Mouse (Mus musculus): Measurements from ENCODE around the gene Kpnb1. TPM values are rescaled to one million over a fixed set of nuclear protein-coding genes. Genes with fewer than 3 reads are reported as not detected.

The Kpnb1 gene
- polyA plus RNA-seq, 1 experiment from 2014 or later: 43.8 TPM

DNA sequence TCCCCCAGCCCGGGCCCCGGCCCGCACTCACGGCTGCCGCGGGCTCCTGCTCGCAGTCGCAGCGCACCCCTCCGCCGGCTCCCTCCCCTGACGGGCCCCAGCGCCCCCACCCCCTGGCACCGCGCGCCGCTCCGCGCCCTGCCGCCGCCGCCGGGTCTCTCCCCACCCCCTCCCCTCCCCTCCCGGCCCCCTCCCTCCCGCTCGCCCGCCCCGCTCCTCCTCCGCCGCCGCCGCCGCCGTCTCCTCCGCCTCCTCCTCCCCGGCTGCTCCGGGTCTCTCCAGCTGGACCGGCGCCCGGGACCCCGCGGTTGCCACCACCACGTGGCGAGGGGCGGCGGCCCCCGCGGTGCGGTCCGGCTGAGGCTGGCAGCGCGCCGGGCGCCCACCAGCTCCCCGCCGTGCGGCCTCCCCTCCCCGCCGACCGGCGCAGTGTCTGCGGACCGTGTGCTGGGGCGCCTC is 36.3 kb downstream of the Kpnb1 start, which contains the start of gene Tbkbp1:
Gene Tbkbp1, minus strand, starts transcription at position 153 of the 459 bp plus-strand sequence.
- Histone ChIP-seq H3K9ac (peak within 1 kb of the TSS; percentile 64), H3K4me2 (replicated peaks) (peak within 1 kb of the TSS; percentile 87), H3K36me3 (peaks cover 22% of the 10 kb centered on the region), H3K4me1 (peaks cover 53% of the 10 kb centered on the region), H3K4me3 (replicated peaks) (peak within 1 kb of the TSS; percentile 77), H3K27ac (replicated peaks) (peak within 1 kb of the TSS; percentile 93), H3K9me3 (replicated peaks) (no peaks in the 10 kb centered on the region), H3K27me3 (no peaks in the 10 kb centered on the region)
- peak; percentile 8; the same call in 1 of the 2 replicates for ATAC-seq (ENCODE audit: insufficient number of reproducible peaks, low FRiP score, low TSS enrichment, low read depth)
- 1% methylated on average over 40 of the region's 64 CpGs for WGBS

DNA sequence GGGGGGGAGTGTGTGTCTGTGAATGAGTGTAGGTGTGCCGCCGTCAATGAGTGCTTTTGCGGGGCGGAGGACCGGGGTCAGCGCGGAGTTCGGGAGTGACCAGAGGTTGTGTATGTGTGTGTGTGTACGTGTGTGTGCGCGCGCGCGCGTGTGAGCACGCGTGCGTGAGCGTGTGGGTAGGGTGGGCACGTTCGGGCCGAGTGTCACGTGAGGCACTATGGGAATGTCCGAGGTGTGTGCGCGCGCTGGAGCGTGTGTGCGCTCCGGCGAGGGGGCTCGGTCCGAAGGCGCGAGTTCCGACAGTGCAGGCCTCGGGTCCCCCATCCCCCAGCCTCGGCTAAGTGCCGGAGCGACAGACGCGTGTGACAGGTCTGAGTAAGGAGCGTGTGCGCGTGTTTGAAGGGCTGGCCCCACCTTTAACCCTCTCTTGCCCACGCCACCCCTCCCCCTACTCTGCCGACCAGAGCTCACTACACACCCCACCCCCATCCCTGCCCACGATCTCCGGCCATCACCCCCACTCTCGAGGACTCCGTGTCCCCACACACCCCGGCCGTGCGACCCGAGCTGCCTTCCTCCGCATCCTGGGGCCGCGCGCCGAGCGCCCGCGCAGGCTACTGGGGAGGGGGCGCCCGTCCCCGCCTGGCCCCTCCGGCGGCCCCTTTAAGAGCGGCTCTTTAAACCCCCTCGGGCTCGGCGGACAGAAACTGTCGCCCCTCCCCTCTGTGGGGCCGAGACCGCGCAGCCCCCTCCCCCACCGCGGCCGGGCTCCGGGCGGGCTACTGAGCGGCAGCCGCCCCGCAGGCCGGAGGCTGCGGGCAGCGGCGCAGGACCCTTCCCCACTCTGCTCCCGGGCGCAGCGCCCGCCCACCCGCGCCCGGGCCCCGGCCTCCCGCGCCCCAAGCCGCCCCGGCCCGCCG is 37.0 kb downstream of the Kpnb1 start:
- Histone ChIP-seq H3K36me3 (peaks cover 21% of the 10 kb centered on the region), H3K4me1 (peaks cover 54% of the 10 kb centered on the region), H3K9ac (peak overlapping the region; percentile 64), H3K4me3 (replicated peaks) (peak overlapping the region; percentile 77), H3K4me2 (replicated peaks) (peak overlapping the region; percentile 87), H3K9me3 (replicated peaks) (no peaks in the 10 kb centered on the region), H3K27ac (replicated peaks) (peak overlapping the region; percentile 93), H3K27me3 (no peaks in the 10 kb centered on the region)
- 1% methylated on average over 83 of the region's 102 CpGs for WGBS
- ATAC-seq (ENCODE audit: insufficient number of reproducible peaks, low FRiP score, low TSS enrichment, low read depth): peak; percentile 65

DNA sequence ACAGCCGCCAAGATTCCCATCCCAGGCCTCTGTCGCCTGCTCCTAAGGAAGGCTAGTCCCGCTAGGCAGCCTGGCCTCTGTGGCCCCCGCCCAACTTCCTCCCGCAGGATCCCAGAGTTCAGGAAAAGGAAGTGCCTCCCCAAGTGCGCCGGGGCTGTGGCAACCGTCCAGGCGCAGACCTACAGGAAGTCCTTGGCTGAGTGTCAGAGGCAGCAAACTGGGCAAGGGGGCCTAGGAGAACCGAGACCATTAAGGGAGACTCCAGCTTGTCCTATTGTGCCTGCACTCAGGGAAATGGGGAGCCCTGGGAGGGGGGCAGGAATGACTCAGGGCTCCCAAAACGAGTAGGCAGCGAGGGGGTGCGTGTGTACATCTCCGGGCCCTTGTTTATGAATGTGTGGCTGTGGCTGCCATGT is 37.7 kb downstream of the Kpnb1 start:
- Histone ChIP-seq H3K9ac (peak overlapping the region; percentile 64), H3K27ac (replicated peaks) (peak overlapping the region; percentile 93), H3K4me1 (peaks cover 54% of the 10 kb centered on the region), H3K9me3 (replicated peaks) (no peaks in the 10 kb centered on the region), H3K4me3 (replicated peaks) (peak overlapping the region; percentile 77), H3K27me3 (no peaks in the 10 kb centered on the region), H3K36me3 (peaks cover 25% of the 10 kb centered on the region), H3K4me2 (replicated peaks) (peak overlapping the region; percentile 87)
- 2% methylated on average over 14 of the region's 14 CpGs for WGBS
- ATAC-seq (ENCODE audit: insufficient number of reproducible peaks, low FRiP score, low TSS enrichment, low read depth): peak; percentile 17; the same call in 1 of the 2 replicates

DNA sequence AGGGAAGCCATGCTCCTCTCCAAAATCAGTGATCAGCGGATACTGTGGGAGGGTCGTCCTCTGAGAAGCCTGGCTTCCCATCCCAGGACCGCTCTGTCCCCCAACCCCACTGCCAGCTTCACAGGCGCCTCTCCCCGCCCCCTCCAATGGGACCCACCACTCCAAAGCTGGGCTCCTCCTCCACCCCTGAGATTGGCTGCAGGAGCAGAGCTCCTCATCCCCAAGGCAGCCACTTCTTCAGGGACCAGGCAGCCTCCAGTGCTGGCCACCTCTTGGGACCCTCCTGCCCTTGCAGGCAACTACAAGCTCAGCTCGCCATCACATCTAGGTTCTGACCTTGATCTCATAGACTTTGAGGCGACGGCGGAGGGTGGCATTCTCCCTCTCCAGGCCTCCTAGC is 38.7 kb downstream of the Kpnb1 start:
- Histone ChIP-seq H3K4me2 (replicated peaks) (peak overlapping the region; percentile 87), H3K4me3 (replicated peaks) (peak overlapping the region; percentile 77; the same call in 1 of the 2 replicates), H3K36me3 (peaks cover 34% of the 10 kb centered on the region), H3K27ac (replicated peaks) (no peak overlapping the region), H3K9ac (no peak overlapping the region), H3K4me1 (peaks cover 50% of the 10 kb centered on the region), H3K27me3 (no peaks in the 10 kb centered on the region), H3K9me3 (replicated peaks) (no peaks in the 10 kb centered on the region)
- WGBS: 34% methylated on average over 9 of the region's 9 CpGs
- no peak for ATAC-seq (ENCODE audit: insufficient number of reproducible peaks, low FRiP score, low TSS enrichment, low read depth)

DNA sequence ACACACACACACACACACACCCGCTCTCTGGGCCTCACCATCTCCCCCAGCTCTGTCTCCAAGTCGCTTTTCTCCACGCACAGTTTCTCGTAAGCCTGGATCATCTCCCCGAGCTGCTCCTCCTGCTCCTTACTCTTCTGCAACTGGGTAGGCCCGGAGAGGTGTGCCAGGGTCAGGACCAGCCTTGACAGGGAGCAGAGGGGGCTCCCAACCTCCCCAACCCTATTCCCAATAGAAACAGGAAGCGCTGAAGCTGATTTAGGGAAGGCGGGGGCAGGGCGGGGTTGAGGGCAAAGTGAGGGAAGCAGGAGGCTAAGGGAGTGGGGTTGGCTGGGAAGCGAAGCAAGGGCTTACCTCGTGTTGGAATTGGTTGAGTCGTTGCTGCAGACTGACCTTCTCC is 39.1 kb downstream of the Kpnb1 start:
- Histone ChIP-seq H3K27ac (replicated peaks) (no peak overlapping the region), H3K4me2 (replicated peaks) (peak overlapping the region; percentile 87; the same call in 1 of the 2 replicates), H3K9ac (no peak overlapping the region), H3K9me3 (replicated peaks) (no peaks in the 10 kb centered on the region), H3K36me3 (peaks cover 35% of the 10 kb centered on the region), H3K4me1 (peaks cover 49% of the 10 kb centered on the region), H3K4me3 (replicated peaks) (no peak overlapping the region), H3K27me3 (no peaks in the 10 kb centered on the region)
- 32% methylated on average over 12 of the region's 12 CpGs for WGBS
- no peak for ATAC-seq (ENCODE audit: insufficient number of reproducible peaks, low FRiP score, low TSS enrichment, low read depth)

DNA sequence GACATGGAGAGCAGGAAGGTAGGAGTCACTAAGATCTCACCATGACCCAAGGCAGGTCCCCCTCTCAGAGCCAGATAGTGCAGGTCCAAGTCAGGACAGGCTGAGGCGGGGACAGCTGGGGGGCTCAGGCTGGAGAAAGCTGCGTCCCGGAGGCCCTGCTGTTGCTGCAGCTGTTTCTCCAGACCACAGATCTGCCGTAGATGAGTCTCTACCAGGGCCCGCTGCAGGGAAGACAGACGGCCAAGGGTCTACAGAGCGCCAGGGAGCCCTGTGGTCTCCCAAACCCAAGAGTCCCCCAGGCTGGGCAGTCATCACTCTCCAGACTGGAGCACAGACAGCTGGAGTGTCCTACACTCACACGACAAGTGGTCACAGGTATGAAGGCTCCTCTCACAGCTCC is 40.3 kb downstream of the Kpnb1 start:
- no peak overlapping the region for H3K9ac ChIP-seq
- peaks cover 43% of the 10 kb centered on the region for H3K4me1 ChIP-seq

DNA sequence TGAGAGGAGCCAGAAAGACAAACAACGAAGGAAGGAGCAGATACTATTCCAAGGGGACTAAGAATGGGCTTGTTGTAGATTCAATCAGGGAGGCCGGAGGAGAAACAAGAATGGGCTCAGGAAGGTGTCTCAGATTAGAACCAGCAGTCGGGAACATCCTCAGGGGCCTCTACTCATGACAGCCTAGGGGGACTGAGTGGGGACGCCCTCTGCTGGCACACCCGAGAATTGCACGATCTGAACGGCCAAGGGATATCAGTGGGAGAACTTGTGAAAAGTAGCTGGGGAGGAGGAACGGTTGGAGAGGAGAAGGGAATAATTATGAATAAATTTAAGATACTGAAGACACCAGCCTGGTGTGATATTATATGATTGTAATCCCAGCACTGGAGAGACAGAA is 41.0 kb downstream of the Kpnb1 start:
- H3K27ac ChIP-seq (replicated peaks): no peak overlapping the region
- H3K9me3 ChIP-seq (replicated peaks): no peaks in the 10 kb centered on the region
- peaks cover 39% of the 10 kb centered on the region for H3K36me3 ChIP-seq
- H3K4me1 ChIP-seq: peaks cover 41% of the 10 kb centered on the region
- H3K4me3 ChIP-seq (replicated peaks): no peak overlapping the region
- H3K4me2 ChIP-seq (replicated peaks): no peak overlapping the region
- 0 out of 2 replicates have a peak, but pooled peaks cover under 1% of the 10 kb centered on the region for H3K27me3 ChIP-seq
- H3K9ac ChIP-seq: no peak overlapping the region
- no peak for ATAC-seq (ENCODE audit: insufficient number of reproducible peaks, low FRiP score, low TSS enrichment, low read depth)
- WGBS: 6% methylated on average over 8 of the region's 8 CpGs

More for the DNA sequence above, 40.3 kb downstream of the Kpnb1 start:
- 78% methylated on average over 8 of the region's 8 CpGs for WGBS
- Histone ChIP-seq H3K4me2 (replicated peaks) (no peak overlapping the region), H3K27me3 (no peaks in the 10 kb centered on the region), H3K4me3 (replicated peaks) (no peak overlapping the region), H3K9me3 (replicated peaks) (no peaks in the 10 kb centered on the region), H3K27ac (replicated peaks) (no peak overlapping the region), H3K36me3 (peaks cover 39% of the 10 kb centered on the region)
- no peak for ATAC-seq (ENCODE audit: insufficient number of reproducible peaks, low FRiP score, low TSS enrichment, low read depth)

DNA sequence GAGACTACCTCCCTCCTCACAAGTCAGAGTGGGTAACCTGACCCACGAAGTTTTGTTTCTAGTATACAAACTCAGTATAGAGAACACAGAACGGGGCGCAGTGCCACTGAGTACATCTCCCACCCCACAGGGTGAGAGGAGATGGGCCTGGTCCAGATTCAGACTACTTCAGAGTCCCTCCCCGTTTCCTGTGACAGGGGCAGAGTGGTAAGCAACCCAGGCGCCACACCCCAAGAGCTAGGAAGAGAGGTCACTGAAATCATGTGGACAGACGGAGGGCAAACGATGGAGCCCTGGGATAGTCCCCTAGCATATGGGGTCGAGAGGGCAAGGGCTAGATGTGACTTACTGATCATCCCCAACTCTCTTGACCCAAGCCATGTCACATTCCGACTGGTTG is 41.7 kb downstream of the Kpnb1 start:
- Histone ChIP-seq H3K4me1 (peaks cover 39% of the 10 kb centered on the region), H3K27ac (replicated peaks) (no peak overlapping the region), H3K9me3 (replicated peaks) (no peaks in the 10 kb centered on the region), H3K36me3 (peaks cover 47% of the 10 kb centered on the region), H3K4me3 (replicated peaks) (no peak overlapping the region), H3K4me2 (replicated peaks) (no peak overlapping the region), H3K9ac (no peak overlapping the region), H3K27me3 (peaks cover 6% of the 10 kb centered on the region; the same call in 1 of the 2 replicates)
- ATAC-seq (ENCODE audit: insufficient number of reproducible peaks, low FRiP score, low TSS enrichment, low read depth): no peak
- 75% methylated on average over 9 of the region's 9 CpGs for WGBS

DNA sequence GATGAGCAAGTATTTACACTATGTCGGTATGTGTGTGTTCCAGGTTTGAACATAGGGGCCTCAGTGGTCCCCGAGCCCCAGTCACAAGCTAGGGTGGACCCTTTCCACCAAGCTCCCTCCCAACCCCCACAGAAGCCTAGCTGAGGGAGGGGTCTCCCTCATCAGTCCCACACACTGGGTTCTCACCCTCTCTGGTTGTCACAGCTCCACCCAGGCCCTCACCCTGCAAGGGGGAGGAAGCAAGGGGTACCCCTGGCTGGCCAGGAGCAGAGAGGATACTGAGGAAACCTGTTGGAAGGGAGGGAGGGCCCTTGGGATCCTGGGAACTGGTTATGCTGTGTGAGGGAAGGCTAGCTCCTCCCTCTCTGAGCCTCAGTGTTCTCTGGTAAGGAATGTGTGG is 42.4 kb downstream of the Kpnb1 start:
- Histone ChIP-seq H3K36me3 (peaks cover 48% of the 10 kb centered on the region), H3K4me2 (replicated peaks) (no peak overlapping the region), H3K4me1 (peaks cover 36% of the 10 kb centered on the region), H3K9me3 (replicated peaks) (no peaks in the 10 kb centered on the region), H3K9ac (no peak overlapping the region), H3K27ac (replicated peaks) (no peak overlapping the region), H3K27me3 (peaks cover 12% of the 10 kb centered on the region), H3K4me3 (replicated peaks) (no peak overlapping the region)
- 65% methylated on average over 2 of the region's 2 CpGs for WGBS
- no peak for ATAC-seq (ENCODE audit: insufficient number of reproducible peaks, low FRiP score, low TSS enrichment, low read depth)

DNA sequence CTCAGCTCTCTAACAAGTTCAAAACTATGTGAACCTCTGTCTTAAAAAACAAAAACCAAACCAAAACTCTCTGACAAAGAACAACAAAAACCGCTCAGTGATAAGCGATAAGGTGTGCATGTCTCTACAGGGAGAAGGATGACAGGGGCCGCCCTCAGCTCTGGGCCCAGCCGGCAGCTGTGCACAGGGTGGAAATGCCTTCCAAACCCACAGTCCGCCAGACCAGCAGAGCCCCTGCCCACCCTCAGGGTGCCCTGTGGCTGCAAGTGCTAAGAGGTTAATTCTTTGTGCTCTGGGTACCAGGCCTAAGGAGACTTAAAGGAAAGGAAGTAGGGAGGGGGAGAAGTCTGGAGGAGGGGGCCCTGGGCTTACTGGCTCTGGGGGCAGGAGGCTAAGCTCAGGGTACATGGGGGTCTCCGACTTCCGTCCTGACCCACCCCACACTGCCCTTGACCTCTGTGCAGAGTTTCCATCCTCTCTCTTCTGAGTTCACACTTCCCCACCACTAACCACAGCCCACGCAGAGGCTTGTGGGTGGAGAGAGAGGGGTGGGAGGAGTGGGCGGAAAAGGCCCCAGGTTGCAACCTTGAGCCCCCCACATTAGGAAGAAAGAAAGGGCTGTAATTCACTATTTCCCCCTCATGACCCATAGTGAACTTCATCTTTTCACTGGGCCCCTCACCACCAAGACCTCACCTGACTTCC is 44.3 kb downstream of the Kpnb1 start:
- Histone ChIP-seq H3K27me3 (peaks cover 32% of the 10 kb centered on the region), H3K9me3 (replicated peaks) (no peaks in the 10 kb centered on the region), H3K27ac (replicated peaks) (no peak overlapping the region), H3K36me3 (peaks cover 39% of the 10 kb centered on the region), H3K4me3 (replicated peaks) (no peak overlapping the region), H3K4me1 (peaks cover 31% of the 10 kb centered on the region), H3K4me2 (replicated peaks) (no peak overlapping the region), H3K9ac (no peak overlapping the region)
- ATAC-seq (ENCODE audit: insufficient number of reproducible peaks, low FRiP score, low TSS enrichment, low read depth): no peak
- WGBS: 74% methylated on average over 9 of the region's 9 CpGs

DNA sequence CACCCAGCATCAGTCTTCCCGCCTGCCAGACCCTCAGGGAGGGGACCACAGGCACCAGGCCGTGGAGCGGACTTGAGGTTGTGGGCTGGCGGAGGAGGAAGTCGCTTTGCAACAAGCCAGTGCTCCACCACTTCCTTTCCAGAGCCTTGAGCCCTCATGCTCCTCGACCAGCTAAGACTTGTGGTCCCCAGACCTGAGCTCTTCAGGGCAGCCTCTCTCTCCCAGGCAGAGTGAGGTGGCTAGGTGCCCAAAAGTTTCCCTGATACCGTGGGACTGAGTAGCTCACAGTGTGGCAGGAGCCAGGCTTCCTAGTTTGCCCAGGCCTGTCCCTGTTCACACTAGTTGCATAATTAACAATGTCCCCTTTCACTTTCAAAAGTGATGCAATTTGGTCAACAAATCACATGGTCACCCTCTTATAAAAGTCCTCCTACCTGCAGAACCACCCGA is 45.5 kb downstream of the Kpnb1 start:
- peaks cover 26% of the 10 kb centered on the region for H3K4me1 ChIP-seq
- H3K36me3 ChIP-seq: peaks cover 44% of the 10 kb centered on the region
- 61% methylated on average over 8 of the region's 8 CpGs for WGBS
- peaks cover 42% of the 10 kb centered on the region for H3K27me3 ChIP-seq
- no peak overlapping the region for H3K4me2 ChIP-seq (replicated peaks)
- no peak overlapping the region for H3K4me3 ChIP-seq (replicated peaks)
- no peak overlapping the region for H3K9ac ChIP-seq
- H3K27ac ChIP-seq (replicated peaks): no peak overlapping the region
- ATAC-seq (ENCODE audit: insufficient number of reproducible peaks, low FRiP score, low TSS enrichment, low read depth): no peak
- no peaks in the 10 kb centered on the region for H3K9me3 ChIP-seq (replicated peaks)

Measured in embryonic facial prominence, embryonic 15.5 days (tissue).